Mouse (Mus musculus) kidney, adult 2 months (tissue): ENCODE data around the gene 4931414P19Rik.

Experiments used
- CTCF ChIP-seq: fragments of 200-500 bp; conservative IDR thresholded peaks from 2 replicates; pipeline ENCODE4 v1.5.1; 2011; ENCODE audit warnings: low read depth, mild to moderate bottlenecking, control low read depth, low read length, moderate library complexity, mixed read lengths; ENCODE audit not compliant: insufficient read depth, insufficient read length
- POLR2A ChIP-seq: fragments of 200-500 bp; IDR thresholded peaks from one replicate; pipeline ENCODE4 v1.6.1; 2011; ENCODE audit warnings: low read depth, low read length, control low read depth

GRCm38 (mm10) chr14:54629797-54630196 lies 24.0 kb upstream of the 4931414P19Rik start:
- no peak for TF ChIP-seq CTCF
- TF ChIP-seq POLR2A: no peak
